Mouse (Mus musculus): Measurements from ENCODE around the gene Ptprn2.

DNA sequence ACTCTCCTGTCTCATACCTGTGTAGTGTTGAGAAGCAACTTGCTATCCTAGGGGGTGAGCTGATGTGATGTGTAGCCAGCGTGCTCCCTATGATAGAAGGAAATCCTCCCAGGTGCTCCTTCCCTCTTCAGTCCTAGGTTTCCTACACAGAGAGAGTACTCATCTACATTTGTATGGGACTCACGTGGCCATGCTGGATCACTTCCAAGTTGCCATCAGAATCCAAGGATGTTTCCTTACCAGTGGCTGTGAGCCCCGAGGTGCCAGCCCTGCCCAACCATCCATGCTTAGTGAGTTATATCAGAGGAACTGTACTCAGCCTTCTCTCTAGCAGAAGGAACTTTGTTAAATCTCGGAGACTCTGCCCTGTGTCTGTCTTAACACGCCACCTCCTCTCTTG is 729.4 kb downstream of the Ptprn2 start:
- no peak for TF ChIP-seq CTCF (IDR thresholded peaks at IDR 0.05; ENCODE audit: borderline replicate concordance, insufficient read depth, low read depth, low read length)
- TF ChIP-seq POLR2A (IDR thresholded peaks at IDR 0.05; ENCODE audit: borderline replicate concordance, insufficient read depth, low read length) = no peak
